Comparison of ENCODE assay signal across 11 mouse cellular contexts in the genomic region with DNA sequence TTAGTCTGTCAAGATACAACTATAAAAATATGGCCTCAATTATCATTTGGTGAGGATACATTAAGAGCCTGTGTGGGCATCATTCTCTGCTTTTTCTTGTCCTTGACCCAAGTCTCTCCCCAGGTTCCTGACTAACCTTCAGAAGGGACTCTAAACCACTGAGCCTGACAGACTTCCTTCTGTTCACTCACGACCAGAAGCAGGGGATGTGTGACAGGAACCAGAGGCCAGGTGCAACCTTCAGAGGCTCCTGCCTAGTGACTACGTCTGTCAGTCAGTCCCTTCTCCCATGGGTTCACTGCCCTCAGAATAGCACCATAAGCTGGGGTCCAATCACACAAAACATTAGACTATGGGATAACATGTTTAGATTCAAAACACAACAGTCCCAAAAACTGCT.
"Had no signal": no experiment of that assay in that cellular context is flagged by ENCODE, and none has a peak within 500 bp of the region (broad histone marks: within the 10 kb centered on the region; RNA-seq: fewer than 3 reads in every experiment).

No protein-coding gene starts in this region.

- ATAC-seq: intestine, embryonic 16.5 days; lung, postnatal 0 days; midbrain, embryonic 15.5 days had no signal

- DNase-seq: kidney, adult 2 months; kidney, postnatal 36 days; layer of hippocampus, postnatal 36 days; liver, embryonic 13.5 days; lung, embryonic 14.5 days; retina, postnatal 1 day; right cerebral cortex, postnatal 25 days; spleen, adult 18-20 months had no signal
